Mouse (Mus musculus) cerebellum, adult 2 months (tissue): ENCODE measurements around the gene Tuba1c.

Experiments used
- CTCF ChIP-seq: fragments of 200-500 bp; IDR thresholded peaks from 2 replicates; pipeline ENCODE4 v1.5.1; 2011; ENCODE audit warnings: low read depth, mild to moderate bottlenecking, control low read depth, low read length, moderate library complexity, borderline replicate concordance; ENCODE audit not compliant: insufficient read depth
- POLR2A ChIP-seq: fragments of 200-500 bp; IDR thresholded peaks from 2 replicates; pipeline ENCODE4 v1.6.1; 2011; ENCODE audit warnings: low read length, control low read depth, borderline replicate concordance; ENCODE audit not compliant: insufficient read depth

DNA sequence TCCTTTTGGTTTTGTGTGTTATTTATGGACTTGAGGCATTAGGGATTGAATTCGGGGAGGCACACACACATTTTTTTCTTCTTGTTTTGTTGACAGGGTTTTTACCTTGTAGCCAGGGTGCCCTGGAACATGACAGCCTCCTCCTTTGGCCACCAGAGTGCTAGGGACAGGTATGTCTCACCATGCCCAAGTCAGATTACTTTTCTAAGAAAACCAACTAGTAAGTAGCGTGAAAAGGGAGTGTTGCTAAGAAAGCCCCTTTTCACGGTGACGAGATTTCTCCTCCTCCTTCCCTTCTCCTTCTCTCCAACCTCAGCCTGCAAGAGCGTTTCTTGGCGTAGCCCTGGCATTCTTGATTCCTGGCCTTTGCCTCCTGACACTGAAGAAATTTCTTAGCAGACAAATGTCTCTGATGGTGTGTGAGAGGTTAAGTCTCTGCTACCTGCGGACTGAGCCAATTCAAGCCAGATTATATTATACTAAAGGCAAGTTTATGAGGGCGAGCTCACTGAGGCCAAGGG, 42.0 kb upstream of the Tuba1c start:
- no peak for TF ChIP-seq CTCF
- no peak for TF ChIP-seq POLR2A
